Mouse (Mus musculus): ENCODE data around the gene Cebpe. TPM values are rescaled to one million over a fixed set of nuclear protein-coding genes. Genes with fewer than 3 reads are reported as not detected.

The Cebpe gene
- total and polyA plus RNA-seq, 2 experiments from 2014 or later: 0.38 TPM; not detected in 1

GRCm38 (mm10) chr14:54736555-54737552 is 24.9 kb upstream of the Cebpe start:
- DNase-seq: peak; percentile 77
- no peak for TF ChIP-seq CTCF (IDR thresholded peaks at IDR 0.05; ENCODE audit: low read depth)
- H3K27ac ChIP-seq (ENCODE audit: low read depth, low read length): peak overlapping the region; percentile 64
- no peak overlapping the region for H3K9ac ChIP-seq
- no peaks in the 10 kb centered on the region; the same call in 1 of the 2 replicates for H3K36me3 ChIP-seq (ENCODE audit: insufficient read depth)
- H3K4me3 ChIP-seq (ENCODE audit: low read depth, low read length): no peak overlapping the region
- no peaks in the 10 kb centered on the region for H3K9me3 ChIP-seq (ENCODE audit: low read length)
- H3K4me1 ChIP-seq (ENCODE audit: insufficient read depth): peaks cover 9% of the 10 kb centered on the region; the same call in 1 of the 2 replicates
- 47% methylated on average over 14 of the region's 14 CpGs for WGBS
- H3K4me2 ChIP-seq (ENCODE audit: low read depth): no peak overlapping the region
- H3K27me3 ChIP-seq (ENCODE audit: insufficient read depth, low read length): no peaks in the 10 kb centered on the region
- ATAC-seq: peak; percentile 94

DNA sequence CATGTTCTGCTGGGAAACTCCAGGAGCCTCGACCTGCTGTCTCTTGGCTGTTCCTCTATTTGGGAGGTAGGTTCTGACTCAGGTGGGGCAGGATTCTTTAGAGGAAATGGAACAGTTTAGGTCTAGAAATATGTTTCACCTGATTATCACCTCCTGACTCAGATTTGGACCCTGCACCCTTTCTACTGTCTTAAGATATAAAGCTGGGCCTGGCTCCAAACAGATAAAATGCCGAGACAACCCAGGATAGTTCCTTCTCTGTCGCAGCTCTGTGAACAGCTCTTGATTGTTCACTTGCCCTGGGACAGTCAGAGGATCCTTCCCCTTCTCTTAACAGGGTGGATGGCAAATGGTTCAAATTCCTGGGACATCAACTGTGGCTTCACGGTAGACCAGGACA is 23.2 kb upstream of the Cebpe start:
- no peak overlapping the region for H3K4me3 ChIP-seq (ENCODE audit: low read depth, low read length)
- H3K4me1 ChIP-seq (ENCODE audit: insufficient read depth): peaks cover 9% of the 10 kb centered on the region; the same call in 1 of the 2 replicates
- no peak overlapping the region for H3K27ac ChIP-seq (ENCODE audit: low read depth, low read length)
- no peaks in the 10 kb centered on the region; the same call in 1 of the 2 replicates for H3K36me3 ChIP-seq (ENCODE audit: insufficient read depth)
- no peaks in the 10 kb centered on the region for H3K27me3 ChIP-seq (ENCODE audit: insufficient read depth, low read length)
- WGBS: 85% methylated on average over 4 of the region's 4 CpGs
- ATAC-seq: no peak
- H3K4me2 ChIP-seq (ENCODE audit: low read depth): no peak overlapping the region
- H3K9me3 ChIP-seq (ENCODE audit: low read length): no peaks in the 10 kb centered on the region
- DNase-seq: no peak
- TF ChIP-seq CTCF (IDR thresholded peaks at IDR 0.05; ENCODE audit: low read depth): no peak
- H3K9ac ChIP-seq: no peak overlapping the region

- 77% methylated on average over 4 of the region's 4 CpGs for WGBS
- H3K27ac ChIP-seq (ENCODE audit: low read depth, low read length): no peak overlapping the region
- H3K4me2 ChIP-seq (ENCODE audit: low read depth): no peak overlapping the region
- H3K4me1 ChIP-seq (ENCODE audit: insufficient read depth): peaks cover 9% of the 10 kb centered on the region; the same call in 1 of the 2 replicates
- DNase-seq (no peak), ATAC-seq (no peak)
- no peaks in the 10 kb centered on the region for H3K9me3 ChIP-seq (ENCODE audit: low read length)
- no peak for TF ChIP-seq CTCF (IDR thresholded peaks at IDR 0.05; ENCODE audit: low read depth)
- H3K4me3 ChIP-seq (ENCODE audit: low read depth, low read length): no peak overlapping the region
- no peaks in the 10 kb centered on the region for H3K27me3 ChIP-seq (ENCODE audit: insufficient read depth, low read length)
- no peaks in the 10 kb centered on the region; the same call in 1 of the 2 replicates for H3K36me3 ChIP-seq (ENCODE audit: insufficient read depth)
- no peak overlapping the region for H3K9ac ChIP-seq
These were observed 22.0 kb upstream of the Cebpe start for GRCm38 (mm10) chr14:54734004-54734403.

GRCm38 (mm10) chr14:54732206-54732605 is 20.2 kb upstream of the Cebpe start:
- ATAC-seq: no peak
- Histone ChIP-seq H3K9me3 (ENCODE audit: low read length) (no peaks in the 10 kb centered on the region), H3K9ac (no peak overlapping the region), H3K4me1 (ENCODE audit: insufficient read depth) (peaks cover 6% of the 10 kb centered on the region; the same call in 1 of the 2 replicates), H3K4me3 (ENCODE audit: low read depth, low read length) (no peak overlapping the region), H3K4me2 (ENCODE audit: low read depth) (no peak overlapping the region), H3K27me3 (ENCODE audit: insufficient read depth, low read length) (no peaks in the 10 kb centered on the region), H3K27ac (ENCODE audit: low read depth, low read length) (no peak overlapping the region), H3K36me3 (ENCODE audit: insufficient read depth) (no peaks in the 10 kb centered on the region; the same call in 1 of the 2 replicates)
- 91% methylated on average over 8 of the region's 8 CpGs for WGBS
- no peak for DNase-seq
- TF ChIP-seq CTCF (IDR thresholded peaks at IDR 0.05; ENCODE audit: low read depth): no peak

DNA sequence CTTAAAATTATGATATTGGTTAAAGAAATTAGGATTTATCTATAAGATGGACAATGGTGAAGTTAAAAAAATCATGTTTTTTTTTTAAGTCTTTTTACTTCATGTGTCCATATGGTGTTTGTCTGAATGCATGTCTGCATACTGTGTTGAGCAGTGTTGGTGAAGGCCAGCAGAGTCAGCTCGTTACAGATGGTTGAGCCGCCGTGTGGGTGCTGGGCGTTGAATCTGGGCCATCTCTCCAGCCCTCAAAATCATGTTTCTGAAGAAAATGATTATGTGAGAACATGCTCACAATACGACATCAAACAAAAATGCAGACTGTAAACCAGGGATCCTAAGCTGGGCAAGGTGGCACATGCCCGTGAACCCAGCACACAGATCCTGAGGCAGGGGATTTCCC is 18.3 kb upstream of the Cebpe start:
- no peak for TF ChIP-seq CTCF (IDR thresholded peaks at IDR 0.05; ENCODE audit: low read depth)

GRCm38 (mm10) chr14:54728823-54729653 is 17.1 kb upstream of the Cebpe start:
- no peaks in the 10 kb centered on the region for H3K9me3 ChIP-seq (ENCODE audit: low read length)
- no peak overlapping the region for H3K4me2 ChIP-seq (ENCODE audit: low read depth)
- no peak overlapping the region for H3K4me3 ChIP-seq (ENCODE audit: low read depth, low read length)
- peaks cover 20% of the 10 kb centered on the region for H3K36me3 ChIP-seq (ENCODE audit: insufficient read depth)
- no peak overlapping the region for H3K9ac ChIP-seq
- 53% methylated on average over 13 of the region's 13 CpGs for WGBS
- ATAC-seq: peak; percentile 86
- H3K27me3 ChIP-seq (ENCODE audit: insufficient read depth, low read length): no peaks in the 10 kb centered on the region
- peak; percentile 31 for DNase-seq
- TF ChIP-seq CTCF (IDR thresholded peaks at IDR 0.05; ENCODE audit: low read depth): no peak
- no peaks in the 10 kb centered on the region for H3K4me1 ChIP-seq (ENCODE audit: insufficient read depth)
- H3K27ac ChIP-seq (ENCODE audit: low read depth, low read length): no peak overlapping the region

More for the DNA sequence above, 18.3 kb upstream of the Cebpe start:
- Histone ChIP-seq H3K36me3 (ENCODE audit: insufficient read depth) (peaks cover 7% of the 10 kb centered on the region; the same call in 1 of the 2 replicates), H3K9me3 (ENCODE audit: low read length) (no peaks in the 10 kb centered on the region), H3K27ac (ENCODE audit: low read depth, low read length) (no peak overlapping the region), H3K4me1 (ENCODE audit: insufficient read depth) (no peaks in the 10 kb centered on the region), H3K27me3 (ENCODE audit: insufficient read depth, low read length) (no peaks in the 10 kb centered on the region), H3K9ac (no peak overlapping the region), H3K4me2 (ENCODE audit: low read depth) (no peak overlapping the region), H3K4me3 (ENCODE audit: low read depth, low read length) (no peak overlapping the region)
- WGBS: 55% methylated on average over 6 of the region's 6 CpGs
- DNase-seq (no peak), ATAC-seq (peak; percentile 54)

Data from forebrain, postnatal 0 days (tissue).